Mouse (Mus musculus) kidney, adult 2 months (tissue): ENCODE results near the gene Ankle1.

Experiments
- CTCF ChIP-seq: fragments of 200-500 bp; conservative IDR thresholded peaks from 2 replicates; pipeline ENCODE4 v1.5.1; 2011; ENCODE audit warnings: low read depth, mild to moderate bottlenecking, control low read depth, low read length, moderate library complexity, mixed read lengths; ENCODE audit not compliant: insufficient read depth, insufficient read length
- POLR2A ChIP-seq: fragments of 200-500 bp; IDR thresholded peaks from one replicate; pipeline ENCODE4 v1.6.1; 2011; ENCODE audit warnings: low read depth, low read length, control low read depth

DNA sequence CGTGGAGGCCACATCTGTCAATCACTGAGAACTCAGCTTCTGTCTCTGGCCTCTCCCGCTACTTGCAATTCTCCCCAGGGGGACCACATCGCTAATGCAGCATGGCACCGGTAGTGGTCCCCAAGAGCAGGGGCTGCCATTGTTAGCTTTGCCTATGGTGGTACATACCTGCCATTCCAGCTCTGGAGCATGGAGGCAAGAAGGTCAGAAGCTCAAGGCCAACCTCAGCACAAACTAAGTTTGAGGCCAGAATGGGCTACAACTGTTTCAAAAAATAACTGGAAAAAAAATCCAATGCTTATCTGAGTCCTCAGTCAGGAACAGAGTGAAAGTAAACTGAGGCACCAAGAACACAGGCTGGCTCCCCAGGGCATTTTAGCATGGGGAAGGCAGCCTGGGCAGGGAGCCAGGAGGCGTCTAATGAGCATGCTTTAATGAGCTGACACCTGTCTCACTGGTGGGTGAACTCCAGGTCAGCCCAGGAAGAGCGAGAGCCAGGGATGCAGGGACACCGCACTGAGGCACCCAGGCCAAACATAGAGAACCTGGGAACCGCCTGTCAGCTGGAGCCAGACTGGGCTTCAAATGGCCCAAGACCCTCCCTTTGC is 29.3 kb upstream of the Ankle1 start:
- TF ChIP-seq CTCF (no peak), POLR2A (no peak)
